Mouse (Mus musculus) midbrain, embryonic 10.5 days (tissue): Measurements from ENCODE around the gene Cdkn1b. TPM values are rescaled to one million over a fixed set of nuclear protein-coding genes. Genes with fewer than 3 reads are reported as not detected.

Experiments used
- DNase-seq: peaks from one replicate; pipeline ENCODE4 v3.0.0-alpha.2; 2017; ENCODE audit warnings: low spot score
- H3K27ac ChIP-seq: fragments of 300-500 bp; sonication (generic); replicated peaks from 2 replicates; pipeline ENCODE4 v1.5.1; 2016; ENCODE audit warnings: mild to moderate bottlenecking
- H3K27me3 ChIP-seq: fragments of 300-500 bp; sonication (generic); 2 replicates; pipeline ENCODE4 v1.6.1; 2016; ENCODE audit warnings: low read depth, mild to moderate bottlenecking; ENCODE audit not compliant: poor library complexity, severe bottlenecking
- H3K36me3 ChIP-seq: fragments of 300-500 bp; sonication (generic); 2 replicates; pipeline ENCODE4 v1.6.1; 2016; ENCODE audit warnings: mild to moderate bottlenecking, moderate library complexity
- H3K4me1 ChIP-seq: fragments of 300-500 bp; sonication (generic); 2 replicates; pipeline ENCODE4 v1.6.1; 2016
- H3K4me3 ChIP-seq: fragments of 300-500 bp; sonication (generic); 2 replicates; pipeline ENCODE4 v1.5.1; 2016; ENCODE audit warnings: mild to moderate bottlenecking, moderate library complexity
- H3K9me3 ChIP-seq: fragments of 300-500 bp; sonication (generic); replicated peaks from 2 replicates; pipeline ENCODE4 v1.6.1; 2016; ENCODE audit warnings: mild to moderate bottlenecking
- WGBS: fragments of 180-500 bp; shearing (Covaris S2); methylation state at CpG from one replicate; pipeline ENCODE4 v1.1.7; 2016; 5-methylcytosine and 5-hydroxymethylcytosine counted together
- polyA plus RNA-seq: library from polyadenylated mRNA; unstranded; fragments of >200 nt; fragmentation: Nextera tagmentation; extraction: Ambion mirVana; gene quantifications from 2 replicates; pipeline ENCODE4 v1.2.1, GENCODE M21; 2016

Cdkn1b gene
- polyA plus RNA-seq, 1 experiment from 2014 or later: 15.5 TPM

DNA sequence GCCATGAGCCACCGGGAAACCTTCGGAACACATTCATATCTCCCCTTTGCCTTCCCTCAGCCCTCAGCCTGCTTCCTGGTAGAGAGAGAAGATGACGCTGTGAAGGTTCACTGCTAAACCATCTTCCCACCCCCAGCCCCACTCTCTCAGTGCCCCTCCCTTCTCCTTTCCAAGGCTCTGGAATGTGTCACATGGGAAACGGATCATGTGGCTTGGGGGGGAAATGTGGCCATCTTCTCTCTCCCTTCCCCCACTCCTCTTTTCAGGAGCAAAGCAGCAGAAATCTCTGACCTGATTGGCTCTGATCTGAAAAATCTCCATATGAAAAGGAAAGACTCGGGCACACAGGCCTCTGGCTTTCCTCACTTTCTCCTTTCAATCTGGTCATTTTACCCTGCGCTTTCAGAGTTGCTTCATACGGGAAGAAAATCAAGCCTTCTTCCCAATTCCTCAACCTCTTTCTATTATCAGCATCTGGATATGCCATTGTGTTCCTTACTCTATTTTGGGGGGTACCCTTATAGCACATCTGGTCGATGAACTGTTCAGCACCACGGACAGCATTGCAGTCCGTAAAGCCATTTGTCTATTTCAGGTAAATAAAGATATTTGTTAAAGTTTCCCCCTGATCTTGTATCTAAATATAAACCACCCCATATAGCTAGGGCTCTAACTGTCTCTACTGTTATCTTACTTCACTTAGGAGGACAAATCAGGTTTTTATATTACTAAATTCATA, 32.3 kb upstream of the Cdkn1b start:
- peak; percentile 91 for DNase-seq
- Histone ChIP-seq H3K4me3 (peak overlapping the region; percentile 70), H3K27me3 (no peaks in the 10 kb centered on the region), H3K27ac (peak overlapping the region; percentile 90), H3K9me3 (no peaks in the 10 kb centered on the region), H3K4me1 (peaks cover 54% of the 10 kb centered on the region), H3K36me3 (peaks cover 25% of the 10 kb centered on the region)
- WGBS: under 1% methylated on average over 10 of the region's 10 CpGs

DNA sequence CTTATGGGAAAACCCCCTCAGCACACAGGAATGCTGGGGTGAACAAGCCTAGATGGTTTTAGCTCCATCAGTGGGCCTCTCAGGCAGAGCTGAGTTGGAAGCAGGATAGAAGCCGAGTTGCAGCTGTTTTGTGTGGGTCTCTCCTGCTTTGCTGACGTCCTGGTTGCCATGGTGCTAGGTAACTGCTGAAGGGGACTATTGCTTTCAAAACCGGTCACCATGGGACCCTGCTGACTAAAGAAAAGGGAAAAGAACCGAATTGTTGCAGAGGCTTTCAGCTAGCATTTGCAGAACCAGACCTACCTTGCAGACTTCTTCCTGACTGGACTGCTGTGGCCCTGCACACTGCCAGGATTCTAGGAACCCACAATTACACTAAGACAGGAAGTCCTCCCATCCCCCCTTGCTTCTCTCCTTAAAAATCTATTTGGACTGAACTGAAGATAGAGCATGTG, 31.6 kb upstream of the Cdkn1b start:
- 7% methylated on average over 4 of the region's 4 CpGs for WGBS
- H3K4me3 ChIP-seq: peak overlapping the region; percentile 70

DNA sequence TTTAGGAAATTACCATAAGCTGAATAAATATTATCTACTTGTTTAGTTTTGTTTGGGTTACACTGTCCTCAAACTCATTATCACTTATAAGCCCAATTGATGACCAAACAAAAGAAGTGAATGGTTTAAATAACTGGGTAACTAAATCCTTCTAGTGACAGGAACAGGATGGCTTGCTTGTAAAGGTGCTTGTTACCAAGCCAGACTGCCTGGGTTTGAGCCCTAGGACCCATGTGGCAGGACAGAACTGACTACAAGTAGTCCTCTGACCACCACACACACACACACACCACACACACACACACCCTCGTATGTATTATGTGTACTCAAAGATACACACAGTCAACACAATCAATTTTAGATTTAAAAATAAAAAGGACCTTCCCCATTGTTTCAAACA, 30.4 kb upstream of the Cdkn1b start:
- Histone ChIP-seq H3K4me3 (no peak overlapping the region), H3K36me3 (peaks cover 9% of the 10 kb centered on the region; the same call in 1 of the 2 replicates), H3K4me1 (peaks cover 53% of the 10 kb centered on the region), H3K9me3 (no peaks in the 10 kb centered on the region), H3K27me3 (no peaks in the 10 kb centered on the region), H3K27ac (peak overlapping the region; percentile 90; the same call in 1 of the 2 replicates)
- WGBS: 90% methylated on average over 1 of the region's 1 CpGs
- DNase-seq: no peak

More for the DNA sequence above, 31.6 kb upstream of the Cdkn1b start:
- no peaks in the 10 kb centered on the region for H3K9me3 ChIP-seq
- peak; percentile 72 for DNase-seq
- H3K4me1 ChIP-seq: peaks cover 54% of the 10 kb centered on the region
- H3K36me3 ChIP-seq: peaks cover 20% of the 10 kb centered on the region
- H3K27me3 ChIP-seq: no peaks in the 10 kb centered on the region
- peak overlapping the region; percentile 90 for H3K27ac ChIP-seq

- no peaks in the 10 kb centered on the region for H3K27me3 ChIP-seq
- WGBS: 86% methylated on average over 7 of the region's 7 CpGs
- H3K4me1 ChIP-seq: peaks cover 47% of the 10 kb centered on the region
- DNase-seq: no peak
- H3K27ac ChIP-seq: peak overlapping the region; percentile 38
- H3K4me3 ChIP-seq: no peak overlapping the region
- no peaks in the 10 kb centered on the region for H3K9me3 ChIP-seq
- H3K36me3 ChIP-seq: peaks cover 5% of the 10 kb centered on the region
These were observed 29.8 kb upstream of the Cdkn1b start for GRCm38 (mm10) chr6:134890436-134890835.

DNA sequence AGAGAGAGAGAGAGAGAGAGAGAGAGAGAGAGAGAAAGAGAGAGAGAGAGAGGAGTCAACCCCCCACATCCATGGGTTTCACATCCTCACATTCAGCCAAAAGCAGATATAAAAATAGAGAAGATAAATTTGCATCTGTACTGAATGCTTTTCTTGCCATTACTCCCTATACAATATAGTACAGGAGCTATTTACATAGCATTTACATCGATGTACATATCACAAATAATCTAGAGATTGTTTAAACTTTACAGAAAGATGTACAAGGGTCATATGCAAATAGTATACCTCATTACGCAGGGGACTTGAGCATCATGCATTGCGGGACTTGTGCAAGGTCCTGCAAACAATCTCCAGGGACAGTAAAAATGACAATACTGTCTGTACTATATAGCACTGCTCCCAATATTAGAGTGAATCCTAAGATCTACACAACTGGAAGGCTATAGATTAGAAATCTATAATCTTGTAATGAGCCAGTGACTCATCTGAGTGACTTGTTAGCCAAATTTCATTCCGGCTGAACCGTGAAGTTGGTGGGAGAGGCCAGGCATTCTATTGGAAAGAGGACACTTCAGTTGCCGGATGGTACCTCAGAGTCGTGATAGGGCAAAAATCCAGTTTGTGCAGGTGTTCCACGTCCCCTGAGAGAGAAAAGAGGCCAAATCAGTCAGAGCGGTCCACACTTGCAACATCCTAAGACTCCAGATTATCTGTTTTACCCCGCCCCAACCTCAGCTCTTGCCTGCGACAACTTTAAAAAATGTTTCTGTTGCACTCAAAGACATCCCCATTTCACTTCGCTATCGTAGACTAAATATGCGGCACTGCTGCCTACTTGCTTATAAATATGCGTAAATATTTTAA, 23.4 kb upstream of the Cdkn1b start:
- Histone ChIP-seq H3K27me3 (no peaks in the 10 kb centered on the region), H3K27ac (peak overlapping the region; percentile 97), H3K4me1 (peaks cover 29% of the 10 kb centered on the region), H3K9me3 (no peaks in the 10 kb centered on the region), H3K36me3 (peaks cover 3% of the 10 kb centered on the region), H3K4me3 (peak overlapping the region; percentile 61)
- WGBS: 62% methylated on average over 15 of the region's 15 CpGs
- no peak for DNase-seq

DNA sequence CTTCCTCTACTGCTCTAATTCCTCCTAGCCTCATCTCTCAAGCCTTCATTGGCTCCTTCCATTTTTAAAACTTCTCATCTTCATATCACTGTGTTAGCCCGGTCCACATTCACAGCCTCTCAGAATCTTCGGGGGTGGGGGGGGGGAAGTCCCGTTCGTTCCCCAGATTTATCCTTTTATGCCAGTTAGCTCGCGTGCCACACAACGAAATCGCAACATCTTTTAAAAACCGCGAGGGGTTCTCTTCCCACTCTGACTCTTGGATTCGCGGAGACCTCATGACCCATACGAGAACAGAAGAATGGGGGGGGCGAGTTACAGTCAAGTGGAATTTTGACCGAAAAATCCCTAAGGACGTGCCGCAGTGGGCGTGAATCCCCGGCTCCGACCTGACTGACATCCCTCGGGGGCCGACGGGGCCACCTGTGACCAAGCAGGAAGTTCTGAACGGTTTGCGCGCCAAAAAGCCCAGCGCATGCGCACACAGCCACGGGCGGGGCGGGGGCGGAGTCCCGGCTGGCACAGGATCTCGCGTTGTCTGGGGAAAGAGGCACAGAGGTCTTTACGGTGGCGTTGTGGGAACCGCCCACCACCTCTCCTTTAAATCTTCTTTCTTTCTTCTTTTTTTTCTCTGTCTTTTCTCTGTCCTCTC, 22.6 kb upstream of the Cdkn1b start:
- no peaks in the 10 kb centered on the region for H3K9me3 ChIP-seq
- DNase-seq: peak; percentile 98
- WGBS: under 1% methylated on average over 38 of the region's 38 CpGs
- peak overlapping the region; percentile 97 for H3K27ac ChIP-seq
- H3K36me3 ChIP-seq: peaks cover 3% of the 10 kb centered on the region
- peak overlapping the region; percentile 61 for H3K4me3 ChIP-seq
- H3K4me1 ChIP-seq: peaks cover 29% of the 10 kb centered on the region
- H3K27me3 ChIP-seq: no peaks in the 10 kb centered on the region

DNA sequence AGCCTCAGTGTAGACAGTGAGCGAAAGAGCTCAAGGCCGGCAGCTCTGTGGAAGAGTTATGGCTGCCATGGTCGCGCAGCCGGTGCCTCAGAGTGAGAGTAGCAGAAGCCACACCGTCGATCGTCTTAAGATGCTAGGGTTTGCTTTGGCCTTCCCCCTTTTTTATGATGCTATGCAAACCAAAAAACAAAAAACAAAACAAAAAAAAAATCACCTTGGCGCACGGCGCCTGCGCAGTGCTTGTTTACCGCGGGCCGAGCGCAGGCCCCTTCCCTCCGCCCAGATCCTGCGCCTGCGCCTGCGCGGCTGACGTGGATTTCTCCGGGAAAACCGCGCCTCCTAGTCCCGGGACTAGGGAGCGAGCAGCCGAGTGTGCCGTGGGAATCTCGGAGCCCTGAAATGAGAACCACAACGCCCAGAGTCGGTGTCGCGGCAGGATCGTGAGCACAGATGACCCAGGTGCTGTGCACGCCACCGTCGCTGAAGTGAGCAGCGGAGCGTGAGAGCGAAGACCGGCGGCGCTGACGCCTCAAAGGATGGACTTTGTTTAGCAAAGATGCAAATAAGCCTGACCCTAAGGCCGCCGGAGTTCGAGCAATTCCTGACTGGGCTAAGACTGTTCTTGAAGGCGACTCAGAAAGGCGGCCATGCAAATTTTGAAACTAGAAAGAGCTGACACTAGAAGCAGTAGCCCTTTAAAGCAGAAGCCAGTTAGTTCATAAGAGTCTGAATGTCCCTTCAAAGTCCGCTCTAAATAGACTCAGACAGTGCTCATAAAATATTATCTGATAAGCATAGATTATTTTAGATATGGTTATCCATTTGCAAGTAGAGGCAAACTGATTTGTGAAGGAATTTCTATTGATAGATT, 21.9 kb upstream of the Cdkn1b start, which contains the start of gene Gpr19:
Gene Gpr19 (minus strand): TSS at position 484 of the 871 bp plus-strand sequence.
- Histone ChIP-seq H3K27ac (peak within 1 kb of the TSS; percentile 97), H3K4me3 (peak within 1 kb of the TSS; percentile 61), H3K9me3 (no peaks in the 10 kb centered on the region), H3K4me1 (peaks cover 29% of the 10 kb centered on the region), H3K27me3 (no peaks in the 10 kb centered on the region), H3K36me3 (peaks cover 3% of the 10 kb centered on the region)
- WGBS: under 1% methylated on average over 51 of the region's 51 CpGs
- DNase-seq: peak; percentile 95

DNA sequence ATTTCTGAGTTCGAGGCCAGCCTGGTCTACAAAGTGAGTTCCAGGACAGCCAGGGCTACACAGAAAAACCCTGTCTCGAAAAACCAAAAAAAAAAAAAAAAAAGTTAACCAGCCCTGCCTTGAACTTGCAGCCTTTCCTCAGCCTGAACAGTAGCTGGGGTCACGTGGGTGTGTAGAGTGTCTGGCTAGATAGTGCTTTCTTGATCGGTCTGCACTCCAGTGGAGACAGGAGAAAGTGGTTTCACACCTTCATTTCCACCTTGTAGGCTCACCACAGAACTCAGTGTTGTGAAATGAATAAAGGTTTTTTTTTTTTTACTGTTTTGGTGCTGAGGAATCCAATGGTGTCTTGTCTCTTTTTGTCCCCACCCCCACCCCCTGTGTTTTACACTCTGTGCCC, 16.8 kb upstream of the Cdkn1b start:
- H3K27ac ChIP-seq: no peak overlapping the region
- 94% methylated on average over 4 of the region's 4 CpGs for WGBS
- H3K27me3 ChIP-seq: no peaks in the 10 kb centered on the region
- H3K4me1 ChIP-seq: peaks cover 10% of the 10 kb centered on the region
- no peak for DNase-seq
- no peaks in the 10 kb centered on the region for H3K36me3 ChIP-seq
- H3K4me3 ChIP-seq: no peak overlapping the region
- no peaks in the 10 kb centered on the region for H3K9me3 ChIP-seq

DNA sequence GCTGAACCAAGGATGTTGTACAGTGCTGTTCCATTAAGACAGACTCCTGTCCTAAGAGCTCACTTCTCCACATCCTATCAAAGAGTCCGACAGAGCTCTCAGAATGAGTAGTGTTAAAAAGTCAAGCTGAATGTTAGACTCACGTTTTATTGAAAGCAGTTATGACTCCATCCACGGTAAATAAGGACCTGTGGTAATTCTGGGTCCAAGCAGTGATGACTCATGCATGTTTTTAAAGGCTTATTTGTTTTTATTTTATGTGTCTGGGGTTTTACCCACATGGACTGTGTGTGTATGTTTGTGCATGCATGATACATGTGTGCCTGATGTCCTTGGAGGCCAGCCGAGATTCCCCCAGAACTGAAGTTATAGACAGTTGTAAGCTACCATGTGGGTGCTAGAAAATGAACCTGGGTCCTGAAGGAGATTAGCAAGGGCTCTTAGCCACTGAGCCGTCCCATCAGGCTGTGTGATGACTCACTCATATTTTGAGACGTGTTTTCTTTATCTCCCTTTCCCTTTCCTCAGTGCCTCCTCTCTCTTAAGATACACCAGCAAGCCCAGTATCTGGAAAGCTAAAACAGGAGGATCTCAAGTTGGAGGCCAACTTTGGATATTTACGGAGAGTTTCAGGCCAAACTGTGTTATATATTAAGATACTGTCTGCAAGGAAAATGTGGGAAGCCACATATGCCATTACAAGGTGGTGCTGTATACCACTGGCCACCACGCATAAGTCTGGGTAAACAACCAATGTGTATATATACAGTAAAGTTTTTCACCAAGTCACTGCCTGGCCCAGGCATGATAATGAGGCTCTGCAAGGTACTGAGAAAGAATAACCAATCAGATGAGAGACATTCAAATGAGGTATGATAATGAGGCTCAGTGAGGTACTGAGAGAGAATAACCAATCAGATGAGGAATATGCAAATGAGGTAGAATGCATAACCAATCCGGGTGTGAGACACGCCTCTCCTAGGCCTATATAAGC, 16.0 kb upstream of the Cdkn1b start:
- H3K4me1 ChIP-seq: peaks cover 6% of the 10 kb centered on the region
- WGBS: 90% methylated on average over 10 of the region's 10 CpGs
- no peak overlapping the region for H3K4me3 ChIP-seq
- no peaks in the 10 kb centered on the region for H3K36me3 ChIP-seq
- H3K27ac ChIP-seq: no peak overlapping the region
- no peaks in the 10 kb centered on the region for H3K27me3 ChIP-seq
- no peak for DNase-seq
- no peaks in the 10 kb centered on the region for H3K9me3 ChIP-seq

DNA sequence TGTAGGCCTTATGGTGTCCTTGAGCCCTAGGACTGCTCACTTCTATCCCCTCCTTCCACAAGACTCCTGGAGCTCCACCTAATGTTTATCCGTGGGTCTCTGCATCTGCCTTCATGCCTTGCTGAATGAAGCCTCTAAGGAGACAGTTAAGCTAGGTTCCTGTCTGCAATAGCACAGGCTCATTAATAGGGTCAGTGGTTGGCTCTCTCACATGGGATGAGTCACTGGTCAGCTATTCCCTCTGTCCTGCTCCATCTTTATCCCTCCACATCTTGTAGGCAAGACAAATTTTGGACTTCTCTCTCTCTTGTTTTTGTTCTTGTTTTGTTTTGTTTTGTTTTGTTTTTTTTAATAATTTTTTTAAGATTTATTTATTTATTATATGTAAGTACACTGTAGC, 14.4 kb upstream of the Cdkn1b start:
- no peaks in the 10 kb centered on the region for H3K27me3 ChIP-seq

DNA sequence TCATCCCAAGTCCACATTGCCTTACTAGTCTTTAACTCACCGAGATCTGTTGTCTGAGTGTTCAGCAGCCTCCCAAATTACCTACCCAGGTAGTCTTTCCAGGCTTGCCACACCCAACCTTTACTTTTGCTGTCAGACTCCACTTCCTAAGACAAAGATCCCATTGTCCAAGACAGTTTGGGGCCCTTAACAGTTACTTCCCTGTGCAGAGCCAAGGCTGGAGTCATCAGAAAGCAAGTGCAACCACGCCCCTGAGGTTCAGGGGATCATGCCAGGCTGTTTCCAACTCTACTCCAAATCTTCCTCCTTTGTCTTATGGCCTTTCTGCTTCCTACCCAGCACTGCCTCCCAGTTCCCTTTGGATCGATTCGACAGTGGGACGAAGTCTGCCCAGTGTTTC, 5.7 kb upstream of the Cdkn1b start:
- Histone ChIP-seq H3K27me3 (peaks cover 19% of the 10 kb centered on the region), H3K27ac (no peak overlapping the region), H3K36me3 (no peaks in the 10 kb centered on the region), H3K4me1 (peaks cover 28% of the 10 kb centered on the region), H3K9me3 (no peaks in the 10 kb centered on the region), H3K4me3 (no peak overlapping the region)
- WGBS: 91% methylated on average over 5 of the region's 5 CpGs
- DNase-seq: no peak

More for the DNA sequence above, 14.4 kb upstream of the Cdkn1b start:
- Histone ChIP-seq H3K36me3 (no peaks in the 10 kb centered on the region), H3K4me3 (no peak overlapping the region), H3K4me1 (no peaks in the 10 kb centered on the region), H3K9me3 (no peaks in the 10 kb centered on the region), H3K27ac (no peak overlapping the region)
- no peak for DNase-seq
- WGBS: 88% methylated on average over 1 of the region's 1 CpGs
